Mouse (Mus musculus) liver, embryonic 14.5 days (tissue): ENCODE measurements around the gene Car14. TPM values are rescaled to one million over a fixed set of nuclear protein-coding genes. Genes with fewer than 3 reads are reported as not detected.

Experiments used
- ATAC-seq: fragments of 200-750 bp; cut with Nextera tagmentation; 2 replicates; pipeline ENCODE4 v1.8.0; 2017; ENCODE audit warnings: moderate number of reproducible peaks, mild to moderate bottlenecking, moderate library complexity; ENCODE audit not compliant: insufficient read depth
- DNase-seq, 3 experiments: peaks; one replicate each; pipeline ENCODE4 v3.0.0-alpha.2; 2012 to 2013; ENCODE audit warnings: low read depth in 3 of 3, low spot score in 3 of 3
- H3K27ac ChIP-seq: fragments of 300-500 bp; sonication (generic); 2 replicates; pipeline ENCODE4 v1.5.1; 2014; ENCODE audit warnings: moderate library complexity, mild to moderate bottlenecking, control low read depth, inconsistent platforms
- H3K27me3 ChIP-seq: fragments of 300-500 bp; sonication (generic); 2 replicates; pipeline ENCODE4 v1.6.1; 2014; ENCODE audit warnings: mild to moderate bottlenecking, low read length, moderate library complexity; ENCODE audit not compliant: control insufficient read depth, insufficient read depth
- H3K36me3 ChIP-seq: fragments of 300-500 bp; sonication (generic); replicated peaks from 2 replicates; pipeline ENCODE4 v1.6.1; 2014; ENCODE audit warnings: low read depth; ENCODE audit not compliant: control insufficient read depth, insufficient read depth
- H3K4me1 ChIP-seq, 2 experiments: fragments of 200-500 bp in 1 of 2; fragments of 300-500 bp in 1 of 2; sonication (generic) in 1 of 2; replicated peaks; 2 replicates each; pipeline ENCODE4 v1.6.1; 2012 to 2014; ENCODE audit warnings: antibody characterized with exemption in 1 of 2, inconsistent platforms in 1 of 2, low read length in 1 of 2; ENCODE audit not compliant: control insufficient read depth in 2 of 2, insufficient read depth in 2 of 2
- H3K4me2 ChIP-seq: fragments of 300-500 bp; sonication (generic); 2 replicates; pipeline ENCODE4 v1.6.1; 2014; ENCODE audit warnings: low read depth, mild to moderate bottlenecking, control low read depth, moderate library complexity
- H3K4me3 ChIP-seq, 2 experiments: fragments of 200-500 bp in 1 of 2; fragments of 300-500 bp in 1 of 2; sonication (generic) in 1 of 2; 2 replicates each; pipeline ENCODE4 v1.5.1; 2012 to 2014; ENCODE audit warnings: low read depth in 2 of 2, low read length in 2 of 2, mild to moderate bottlenecking in 2 of 2, control low read depth in 1 of 2, inconsistent platforms in 1 of 2, moderate library complexity in 1 of 2; ENCODE audit not compliant: insufficient read depth in 1 of 2
- H3K9ac ChIP-seq: fragments of 300-500 bp; sonication (generic); replicated peaks from 2 replicates; pipeline ENCODE4 v1.6.1; 2014; ENCODE audit warnings: mild to moderate bottlenecking, control low read depth, moderate library complexity
- H3K9me3 ChIP-seq: fragments of 300-500 bp; sonication (generic); 2 replicates; pipeline ENCODE4 v1.6.1; 2016; ENCODE audit warnings: low read length, mixed read lengths; ENCODE audit not compliant: control insufficient read depth
- CTCF ChIP-seq: IDR thresholded peaks from 2 replicates; pipeline ENCODE4 v1.5.1; 2016; ENCODE audit warnings: antibody characterized with exemption, low read depth, control low read depth
- EP300 ChIP-seq: IDR thresholded peaks from 2 replicates; pipeline ENCODE4 v1.6.1; 2016; ENCODE audit warnings: antibody characterized with exemption, low read depth
- WGBS: fragments of 180-500 bp; shearing (Covaris S2); extraction: QIAGEN DNeasy Blood & Tissue Kit; methylation state at CpG from one replicate; pipeline ENCODE4 v1.1.7; 2014; ENCODE audit not compliant: insufficient replicate concordance; 5-methylcytosine and 5-hydroxymethylcytosine counted together
- polyA plus RNA-seq, 2 experiments: library from polyadenylated mRNA; depleted of rRNA in 1 of 2; stranded (reverse) in 1 of 2; unstranded in 1 of 2; fragments of >200 nt; fragmentation: Nextera tagmentation in 1 of 2; extraction: Ambion mirVana in 1 of 2; gene quantifications; 2 replicates each; pipeline versions ENCODE4 v1.2.1 to v1.2.3; 2012 to 2014

The Car14 gene
- polyA plus RNA-seq, 2 experiments: 5.3 to 11.1 TPM

DNA sequence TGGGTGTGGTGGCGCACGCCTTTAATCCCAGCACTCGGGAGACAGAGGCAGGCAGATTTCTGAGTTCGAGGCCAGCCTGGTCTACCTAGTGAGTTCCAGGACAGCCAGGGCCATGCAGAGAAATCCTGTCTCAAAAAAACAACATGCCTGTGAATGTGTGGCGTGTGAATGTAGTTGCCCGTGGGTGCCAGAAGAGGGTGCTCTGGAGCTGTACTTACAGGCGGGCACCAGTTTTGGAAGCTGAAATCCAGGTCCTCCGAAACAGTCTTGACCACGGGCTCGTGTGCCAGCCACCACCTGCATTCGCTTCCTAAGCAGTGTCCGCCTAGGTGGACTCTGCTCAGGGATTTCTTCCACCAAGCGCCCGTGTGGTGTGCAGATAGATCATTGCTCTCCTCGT, 34.3 kb upstream of the Car14 start:
- Histone ChIP-seq H3K36me3 (peaks cover 90% of the 10 kb centered on the region), H3K27me3 (no peaks in the 10 kb centered on the region), H3K4me2 (no peak overlapping the region), H3K4me1 (no peaks in the 10 kb centered on the region), H3K4me3 (no peak overlapping the region), H3K9ac (no peak overlapping the region), H3K9me3 (no peaks in the 10 kb centered on the region), H3K27ac (no peak overlapping the region)
- WGBS: 84% methylated on average over 15 of the region's 15 CpGs
- DNase-seq: no peak
- TF ChIP-seq CTCF (peak; percentile 78), EP300 (no peak)
- no peak for ATAC-seq

DNA sequence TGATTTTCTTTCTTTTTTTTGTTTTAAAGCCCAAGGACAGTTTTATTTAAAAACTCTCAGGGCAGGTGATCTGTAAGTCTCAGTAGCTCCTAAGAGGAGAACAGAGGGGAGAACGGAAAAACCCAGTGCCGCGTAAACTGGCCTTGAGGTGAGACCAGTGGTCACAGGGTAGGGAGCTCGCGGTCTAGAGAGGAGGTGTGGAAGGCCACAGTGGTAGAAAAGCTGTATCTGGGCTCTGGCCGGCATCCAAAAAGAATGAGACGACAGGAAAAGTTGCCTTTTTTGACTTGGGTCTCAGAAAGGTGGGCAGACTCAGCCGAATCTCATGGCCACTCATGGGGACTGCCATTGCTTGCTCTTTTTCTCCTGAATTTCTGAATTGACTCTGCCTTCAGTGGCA, 33.7 kb upstream of the Car14 start:
- TF ChIP-seq EP300: no peak
- no peak for TF ChIP-seq CTCF
- H3K27me3 ChIP-seq: no peaks in the 10 kb centered on the region
- H3K4me1 ChIP-seq: no peaks in the 10 kb centered on the region
- no peak overlapping the region for H3K4me2 ChIP-seq
- no peak overlapping the region for H3K9ac ChIP-seq
- ATAC-seq (no peak), DNase-seq (no peak)
- no peak overlapping the region for H3K4me3 ChIP-seq
- no peak overlapping the region for H3K27ac ChIP-seq
- no peaks in the 10 kb centered on the region for H3K9me3 ChIP-seq
- H3K36me3 ChIP-seq: peaks cover 91% of the 10 kb centered on the region
- WGBS: 92% methylated on average over 8 of the region's 8 CpGs

- DNase-seq: no peak
These were observed 30.0 kb upstream of the Car14 start for GRCm38 (mm10) chr3:95934448-95934847.

GRCm38 (mm10) chr3:95933111-95933750, 28.7 kb upstream of the Car14 start:
- H3K9me3 ChIP-seq: no peaks in the 10 kb centered on the region
- TF ChIP-seq CTCF (no peak), EP300 (no peak)

More at GRCm38 (mm10) chr3:95934448-95934847, 30.0 kb upstream of the Car14 start:
- no peak overlapping the region for H3K27ac ChIP-seq
- H3K27me3 ChIP-seq: no peaks in the 10 kb centered on the region
- WGBS: 83% methylated on average over 1 of the region's 1 CpGs
- H3K4me1 ChIP-seq: peaks cover 8 to 13% of the 10 kb centered on the region in 2 experiments
- no peak for ATAC-seq
- no peak overlapping the region for H3K9ac ChIP-seq
- TF ChIP-seq EP300 (no peak), CTCF (no peak)
- no peak overlapping the region for H3K4me3 ChIP-seq
- H3K36me3 ChIP-seq: peaks cover 53% of the 10 kb centered on the region
- no peak overlapping the region for H3K4me2 ChIP-seq
- H3K9me3 ChIP-seq: no peaks in the 10 kb centered on the region

GRCm38 (mm10) chr3:95932566-95932965, 28.1 kb upstream of the Car14 start:
- ATAC-seq (no peak), DNase-seq (no peak)
- peak overlapping the region; percentile 20; the same call in 1 of the 2 replicates for H3K4me2 ChIP-seq
- no peak overlapping the region for H3K9ac ChIP-seq
- WGBS: 80% methylated on average over 7 of the region's 7 CpGs
- TF ChIP-seq CTCF (no peak), EP300 (no peak)
- H3K4me3 ChIP-seq: no peak overlapping the region
- H3K27ac ChIP-seq: no peak overlapping the region
- H3K4me1 ChIP-seq: peaks cover 14 to 19% of the 10 kb centered on the region in 2 experiments
- no peaks in the 10 kb centered on the region for H3K27me3 ChIP-seq
- H3K36me3 ChIP-seq: peaks cover 35% of the 10 kb centered on the region
- H3K9me3 ChIP-seq: no peaks in the 10 kb centered on the region

More at GRCm38 (mm10) chr3:95933111-95933750, 28.7 kb upstream of the Car14 start:
- H3K4me2 ChIP-seq: no peak overlapping the region
- ATAC-seq: no peak
- H3K27ac ChIP-seq: no peak overlapping the region
- no peak overlapping the region for H3K4me3 ChIP-seq
- no peak for DNase-seq
- H3K36me3 ChIP-seq: peaks cover 41% of the 10 kb centered on the region
- H3K27me3 ChIP-seq: no peaks in the 10 kb centered on the region
- peaks cover 11 to 16% of the 10 kb centered on the region in 2 experiments for H3K4me1 ChIP-seq
- WGBS: 89% methylated on average over 7 of the region's 7 CpGs
- no peak overlapping the region for H3K9ac ChIP-seq
